Mouse (Mus musculus) right cerebral cortex, postnatal 14 days (tissue): ENCODE results near the gene Stac.

Experiments used
- DNase-seq: peaks from one replicate; pipeline ENCODE4 v3.0.0; 2022

The Stac gene

DNA sequence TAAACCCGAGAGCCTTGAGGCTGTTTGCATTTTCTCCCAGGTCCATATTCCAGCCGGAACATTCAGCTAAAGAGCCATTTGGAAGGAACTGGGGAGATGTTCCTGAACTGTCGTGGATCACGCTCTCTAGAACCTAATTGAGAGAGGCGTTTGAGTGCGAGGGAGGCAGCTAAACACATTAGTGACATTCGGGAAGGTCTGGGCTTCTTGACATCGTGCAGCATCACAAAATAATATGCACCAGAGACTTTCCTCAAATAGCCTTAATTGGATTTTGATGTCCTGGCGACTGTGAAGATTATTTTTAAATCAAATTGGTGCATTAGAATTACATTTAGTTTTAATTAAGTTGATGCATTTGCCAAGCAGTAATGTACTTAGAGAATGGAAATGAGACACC is 111.4 kb downstream of the Stac start:
- DNase-seq: no peak

DNA sequence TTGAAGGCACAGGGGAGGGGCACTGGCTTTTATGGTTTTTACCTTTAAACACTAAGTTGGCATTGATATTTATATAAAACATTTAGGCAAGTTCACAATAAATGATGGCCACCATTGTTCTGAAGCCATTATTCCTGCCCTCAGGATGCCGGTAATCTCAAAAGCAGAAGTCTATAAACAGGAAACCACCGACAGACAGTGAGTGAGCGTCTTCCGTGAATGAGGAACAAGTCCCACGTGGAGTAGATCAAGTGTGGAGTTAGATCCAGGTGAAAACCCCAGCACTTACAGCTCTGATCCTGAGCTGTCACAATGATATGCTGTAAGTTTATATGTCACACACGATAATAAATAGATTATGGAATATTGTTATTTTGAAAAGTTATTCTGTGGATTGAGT is 112.7 kb downstream of the Stac start:
- no peak for DNase-seq

DNA sequence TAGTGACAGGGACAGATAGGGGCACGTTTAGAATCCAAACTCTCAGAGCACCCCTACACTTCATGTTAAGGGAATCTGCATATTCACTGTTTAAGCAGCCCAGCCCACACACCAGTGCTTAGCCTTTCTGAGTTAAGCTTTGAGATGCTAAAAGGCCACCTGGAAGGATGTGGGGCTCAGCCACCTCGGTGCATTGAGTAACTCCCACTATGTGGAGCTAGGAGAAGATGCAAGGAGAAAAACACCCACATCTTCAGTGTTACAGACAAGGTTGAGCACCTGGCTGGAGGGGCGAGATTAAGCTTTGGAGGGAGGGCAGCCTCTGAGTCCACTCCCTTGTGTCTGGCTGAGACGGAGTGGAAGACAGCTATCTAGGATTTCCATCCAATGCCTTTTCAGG is 114.3 kb downstream of the Stac start:
- no peak for DNase-seq

DNA sequence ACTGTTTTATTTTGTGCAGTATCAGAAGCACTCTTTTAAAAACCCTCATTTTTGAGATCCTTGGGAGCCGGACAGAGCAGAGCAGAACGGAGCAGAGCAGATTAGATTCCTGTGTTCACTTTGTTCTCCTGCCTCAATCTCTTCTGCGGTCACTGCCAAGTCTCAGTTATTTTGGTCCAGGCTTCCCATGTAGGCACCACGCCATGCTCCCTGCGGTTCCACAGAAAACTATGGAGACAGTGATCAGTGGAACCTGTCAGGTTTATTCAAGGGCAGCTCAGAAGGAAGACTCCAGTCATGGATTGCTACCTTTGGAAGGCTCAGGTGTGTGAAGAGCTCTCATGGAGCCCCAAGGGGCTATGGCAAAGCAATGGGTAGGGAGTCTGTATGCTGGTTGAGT is 116.3 kb downstream of the Stac start:
- no peak for DNase-seq

DNA sequence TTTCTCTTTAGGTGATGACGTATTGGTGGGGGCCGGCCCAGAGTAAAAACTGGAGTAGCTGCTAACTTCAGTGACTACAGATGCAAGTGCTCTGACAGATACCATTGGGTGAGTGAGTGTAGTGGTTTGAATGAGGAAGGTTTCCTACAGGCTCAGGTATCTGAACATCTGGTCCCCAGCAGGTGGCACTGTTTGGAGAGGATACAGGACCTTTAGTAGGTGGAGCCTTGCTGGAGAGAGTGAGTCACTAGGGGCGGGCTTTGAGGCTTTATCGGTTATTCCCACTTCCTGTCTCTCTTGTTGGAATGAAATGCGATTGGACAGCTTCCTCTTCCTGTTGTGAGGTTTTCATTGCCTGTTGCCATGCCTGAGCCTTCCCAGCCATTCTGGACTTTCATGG is 118.5 kb downstream of the Stac start:
- peak; percentile 15 for DNase-seq

DNA sequence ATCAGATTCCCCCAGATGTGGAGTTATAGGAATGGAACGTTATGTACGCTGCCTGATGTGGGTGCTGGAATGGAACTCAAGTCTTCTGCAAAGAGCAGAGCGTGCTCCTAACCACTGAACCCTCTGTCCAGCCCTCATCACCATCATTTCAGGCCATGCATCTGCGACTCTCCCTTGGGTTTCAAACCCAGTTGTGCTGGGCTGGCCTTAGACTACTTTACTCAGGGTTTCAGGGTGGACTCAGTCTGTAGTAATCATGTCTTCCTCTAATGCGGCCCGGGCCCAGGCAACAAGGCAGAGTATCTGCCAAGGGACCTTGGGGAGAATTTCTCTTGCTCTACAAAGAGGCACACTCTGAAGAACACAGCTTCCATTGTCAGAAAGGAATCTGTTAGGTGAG is 126.0 kb downstream of the Stac start:
- no peak for DNase-seq

DNA sequence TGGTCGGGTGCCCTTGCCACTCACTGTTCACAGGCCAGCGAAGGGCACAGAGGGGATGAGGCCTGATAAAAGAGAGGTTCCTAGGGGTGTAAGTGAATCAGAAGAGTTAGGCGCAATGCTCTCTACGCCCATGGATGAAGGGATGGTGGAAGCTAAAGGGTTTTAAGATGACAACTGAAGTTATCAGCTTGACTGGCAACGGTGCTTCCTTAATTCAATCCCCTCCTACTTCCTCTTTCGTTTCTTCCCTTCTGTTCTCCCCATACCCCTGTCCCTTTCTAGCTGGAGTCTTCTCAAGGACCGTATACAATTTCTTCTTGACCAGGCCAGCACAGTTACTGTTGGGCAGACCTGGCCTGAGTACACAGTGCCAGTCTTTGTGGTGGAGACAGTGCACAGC is 126.9 kb downstream of the Stac start:
- no peak for DNase-seq

DNA sequence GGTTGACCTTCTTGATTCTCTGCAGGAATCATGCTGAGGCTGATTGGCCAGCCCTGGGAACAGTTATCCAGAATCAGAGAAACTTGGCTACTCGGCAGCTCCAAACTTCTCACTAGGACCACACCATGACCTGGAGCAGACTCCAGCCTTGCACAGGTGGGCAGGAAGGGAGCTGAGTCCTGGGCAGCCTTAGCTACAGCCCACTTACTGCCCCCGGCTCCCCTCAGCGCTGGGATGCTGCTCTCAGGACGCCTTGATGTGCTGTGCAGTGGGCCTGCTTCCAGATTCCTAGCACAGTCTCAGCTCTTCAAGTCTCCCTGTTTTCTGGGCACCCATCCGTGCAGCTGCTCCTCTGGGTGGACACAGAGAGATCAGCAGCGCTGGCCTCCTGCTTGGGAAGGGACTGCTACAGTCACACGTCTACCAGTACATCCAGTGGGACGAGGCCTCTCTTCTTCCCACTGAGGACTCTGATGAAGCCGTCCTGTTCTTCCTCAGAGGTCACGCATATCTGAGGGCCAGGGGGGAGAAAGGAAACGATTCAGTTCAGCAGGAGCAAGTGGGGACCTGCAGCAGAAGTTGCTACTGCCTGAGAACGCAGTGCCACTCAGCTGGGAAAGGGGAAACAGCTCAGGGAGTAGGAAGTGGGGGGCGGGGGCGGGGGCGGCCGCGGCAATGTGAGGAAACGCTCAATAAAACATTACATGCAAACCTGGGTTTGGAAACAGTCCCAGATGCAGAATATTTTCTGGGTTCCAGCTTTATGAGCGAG is 127.7 kb downstream of the Stac start:
- no peak for DNase-seq

DNA sequence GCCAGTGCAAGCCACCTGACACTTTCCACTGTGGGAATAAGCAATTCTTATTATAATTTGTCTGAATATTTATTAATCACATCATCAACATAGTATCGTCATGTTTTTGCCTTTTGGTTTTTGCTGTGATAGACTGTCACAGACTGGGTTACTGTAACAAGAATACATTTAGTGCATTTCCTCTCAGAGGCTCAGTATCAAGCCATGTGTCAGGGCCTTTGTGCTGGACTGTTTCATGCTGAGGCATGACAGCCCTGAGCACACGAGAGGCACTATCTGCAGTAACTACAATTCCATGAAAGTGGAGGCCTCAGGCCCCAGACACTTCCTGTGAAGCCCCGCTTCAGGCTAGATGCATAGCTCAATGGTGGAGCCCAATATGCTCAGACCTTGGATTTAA is 133.4 kb downstream of the Stac start:
- no peak for DNase-seq

DNA sequence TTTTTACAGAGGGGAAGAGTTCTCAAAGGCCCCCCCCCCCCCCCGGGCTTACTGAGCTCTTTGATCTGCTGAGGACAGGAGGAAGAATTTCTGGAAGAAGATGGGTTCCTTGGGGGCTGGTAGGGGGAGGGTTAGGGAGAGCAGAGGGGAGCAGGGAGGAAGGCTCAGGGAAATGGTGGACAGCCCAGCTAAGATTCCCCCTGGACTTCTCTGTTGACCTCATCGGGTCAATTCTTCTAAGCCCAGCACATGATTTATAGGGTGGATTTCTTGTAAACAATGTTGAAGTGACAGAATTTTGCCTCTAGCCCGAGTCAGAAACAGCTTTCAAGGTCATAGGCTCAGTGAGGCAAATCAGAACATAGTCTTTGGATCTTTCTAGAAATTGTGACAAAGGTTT is 137.3 kb downstream of the Stac start:
- no peak for DNase-seq

DNA sequence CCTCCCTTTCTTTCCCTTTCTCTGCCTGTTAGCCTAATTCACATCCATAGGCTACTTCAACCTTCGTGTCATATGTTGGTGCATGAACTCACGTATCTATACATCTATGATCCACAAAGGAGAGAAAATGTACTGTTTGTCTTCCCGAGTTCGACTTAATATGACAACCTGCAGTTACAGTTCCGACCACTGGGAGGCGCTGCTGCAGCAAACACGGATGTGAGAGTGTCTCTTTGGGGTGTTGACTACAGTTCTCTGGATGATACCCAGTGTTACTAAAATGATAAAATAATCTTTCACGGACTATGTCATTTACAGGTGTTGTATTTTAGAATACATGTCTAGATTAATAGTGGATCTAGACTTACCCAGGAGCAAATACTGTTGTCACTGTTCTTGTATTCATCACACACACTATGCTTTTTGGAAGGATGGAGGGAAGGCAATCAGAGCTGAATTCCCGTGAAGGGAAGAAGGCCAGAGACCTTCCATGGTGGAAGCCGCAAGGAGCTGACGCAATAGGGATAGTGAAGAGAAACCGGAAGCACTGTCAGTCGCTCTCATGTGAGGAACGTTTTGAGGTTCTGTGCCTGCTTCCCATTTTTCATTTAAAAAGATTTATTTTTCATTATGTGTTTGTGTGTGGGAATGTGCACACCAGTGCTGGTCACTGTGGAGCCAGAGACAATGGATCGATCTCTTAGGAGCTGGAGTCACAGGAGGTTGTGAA is 138.5 kb downstream of the Stac start:
- peak; percentile 32 for DNase-seq

DNA sequence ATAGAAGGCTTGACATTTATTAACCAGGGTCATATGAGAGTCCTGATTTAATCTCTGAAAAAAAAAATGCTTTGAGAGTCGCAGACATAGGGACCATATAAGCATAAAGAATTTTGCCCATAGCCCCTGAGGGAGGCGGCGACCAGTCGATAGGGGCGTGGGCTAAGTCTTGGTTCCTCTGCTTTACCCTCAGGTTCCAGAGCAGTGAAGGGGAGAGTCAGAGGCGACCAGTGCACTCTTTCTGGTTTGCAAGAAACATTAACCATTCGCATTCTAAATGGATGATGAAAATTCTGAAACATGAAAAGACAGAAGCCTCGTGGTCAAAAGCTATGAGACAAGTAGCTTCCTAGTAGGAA is 139.2 kb downstream of the Stac start:
- no peak for DNase-seq

DNA sequence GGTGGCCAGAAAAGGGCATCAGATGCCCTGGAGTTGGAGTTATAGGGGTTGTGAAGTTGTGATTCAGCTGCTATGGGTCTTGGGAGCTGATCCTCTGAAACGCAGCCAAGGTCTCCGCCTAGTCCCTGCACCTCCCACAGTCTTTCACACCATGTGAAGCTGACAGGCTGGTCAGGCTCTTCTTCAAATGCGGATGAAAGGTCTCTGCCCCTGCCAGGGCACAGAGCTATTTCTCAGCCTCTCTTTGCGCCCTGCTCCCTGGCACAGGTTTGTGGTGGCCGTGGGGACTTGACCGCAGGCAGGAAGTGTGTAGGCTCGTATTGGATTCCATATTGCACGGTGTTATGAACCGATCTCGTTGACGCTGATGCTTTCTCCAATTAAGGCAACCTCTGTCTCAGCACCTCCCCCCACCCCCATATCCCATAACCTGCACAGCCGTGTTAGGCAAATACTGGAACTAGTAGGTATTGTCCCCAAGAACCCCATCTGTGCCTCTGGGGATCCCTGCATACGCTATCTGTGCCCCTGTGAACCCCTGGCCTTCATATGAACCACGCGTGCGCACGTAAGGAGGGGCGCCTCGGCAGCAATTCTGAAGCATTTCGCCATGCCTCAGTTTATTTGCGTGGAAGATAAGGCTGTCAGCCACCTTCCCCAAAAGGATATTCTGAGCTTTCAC is 139.7 kb downstream of the Stac start:
- DNase-seq: no peak

DNA sequence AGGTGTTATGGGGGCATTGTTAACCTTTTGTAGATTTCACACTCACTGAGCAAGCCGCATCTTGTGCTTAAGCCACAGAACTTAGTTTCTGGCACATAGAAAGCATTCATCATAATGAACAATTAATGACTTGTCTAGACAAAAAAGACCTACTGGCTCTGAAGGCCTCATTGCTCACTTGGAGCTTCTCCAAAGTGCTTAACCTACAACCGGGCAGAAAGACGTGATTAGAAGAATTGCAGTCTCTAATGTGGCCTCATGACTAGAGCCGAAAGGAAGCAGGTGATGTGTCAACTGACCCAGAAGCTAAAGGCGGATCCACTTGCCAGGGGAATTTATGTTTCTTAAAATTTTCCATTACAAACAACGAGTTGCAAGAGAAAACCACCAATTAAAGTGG is 147.5 kb downstream of the Stac start:
- no peak for DNase-seq

DNA sequence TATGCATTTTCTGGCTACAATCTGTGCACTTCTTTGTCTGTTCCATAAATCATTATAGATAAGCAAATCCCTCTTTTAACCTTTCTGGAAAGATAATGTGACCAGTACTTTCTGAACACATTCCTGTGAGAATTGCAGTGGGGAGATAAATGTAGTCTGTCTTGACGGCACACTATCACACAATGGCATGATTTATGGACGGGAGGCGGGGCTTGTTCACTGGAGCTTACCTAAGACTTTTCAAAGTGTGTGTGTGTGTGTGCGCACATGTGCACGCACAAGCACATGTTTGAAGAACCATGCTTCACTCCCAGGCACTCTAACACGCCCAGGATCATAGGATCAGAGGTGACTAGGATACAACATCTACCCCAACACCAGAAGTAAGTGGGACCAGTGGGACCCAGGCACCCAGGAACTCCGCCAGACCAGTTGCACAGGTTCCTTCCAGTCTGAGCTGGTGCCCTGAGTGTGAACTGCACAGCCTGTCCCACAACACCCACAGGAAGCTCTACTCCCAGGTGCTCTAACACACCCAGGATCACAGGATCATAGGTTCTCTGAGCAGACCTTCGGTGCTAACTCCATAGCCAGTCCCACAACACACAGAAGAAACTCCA is 154.6 kb downstream of the Stac start:
- no peak for DNase-seq

DNA sequence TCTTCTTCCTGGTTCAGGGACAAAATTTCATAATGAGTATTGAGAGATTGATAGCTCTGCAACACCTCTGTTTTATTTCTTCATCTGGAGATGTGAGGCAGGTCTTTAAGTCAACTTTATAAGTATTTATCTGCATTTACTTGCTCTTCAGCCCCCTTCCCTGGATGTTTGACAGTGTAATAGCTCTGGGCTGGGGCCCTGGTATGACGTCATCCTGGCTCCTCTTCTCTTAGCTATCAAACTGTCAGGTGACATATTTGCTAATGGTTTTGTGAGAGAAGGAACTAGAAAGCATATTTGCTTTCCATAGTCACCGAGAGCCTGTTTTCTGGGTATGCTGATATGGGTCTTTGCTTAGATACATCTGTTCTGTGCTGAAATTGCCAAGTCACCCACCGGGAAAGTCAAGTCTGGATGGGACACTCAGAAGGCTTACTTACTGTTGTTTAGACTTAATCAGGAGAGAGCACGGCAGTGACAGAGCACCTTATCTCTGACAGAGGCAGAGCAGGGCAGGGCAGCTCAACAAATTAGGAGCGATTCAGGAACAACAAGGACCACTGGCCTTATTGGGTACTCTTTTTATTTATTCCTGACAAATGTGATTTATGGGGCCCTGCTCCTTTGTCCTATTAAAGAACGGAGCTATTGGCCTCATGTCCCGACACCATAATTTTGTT is 155.3 kb downstream of the Stac start:
- no peak for DNase-seq

DNA sequence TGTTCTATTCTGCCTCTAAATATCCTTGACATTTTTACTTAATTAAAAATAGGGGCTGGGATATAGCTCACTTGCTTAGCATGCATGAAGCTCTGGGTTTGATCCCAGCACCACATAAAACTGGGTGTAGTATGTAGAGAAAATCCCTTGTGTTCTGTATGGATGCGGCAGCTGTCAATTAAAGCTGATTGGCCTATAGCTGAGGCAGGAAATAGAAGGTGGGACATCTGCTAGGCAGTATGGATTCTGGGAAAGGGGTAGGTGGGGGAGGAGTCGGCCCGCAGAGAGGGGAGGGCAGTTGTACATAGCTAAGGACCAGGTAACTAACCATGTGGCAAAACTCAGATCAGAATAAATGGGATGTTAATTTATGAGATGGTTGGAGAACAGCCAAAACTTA is 166.3 kb downstream of the Stac start:
- DNase-seq: no peak

DNA sequence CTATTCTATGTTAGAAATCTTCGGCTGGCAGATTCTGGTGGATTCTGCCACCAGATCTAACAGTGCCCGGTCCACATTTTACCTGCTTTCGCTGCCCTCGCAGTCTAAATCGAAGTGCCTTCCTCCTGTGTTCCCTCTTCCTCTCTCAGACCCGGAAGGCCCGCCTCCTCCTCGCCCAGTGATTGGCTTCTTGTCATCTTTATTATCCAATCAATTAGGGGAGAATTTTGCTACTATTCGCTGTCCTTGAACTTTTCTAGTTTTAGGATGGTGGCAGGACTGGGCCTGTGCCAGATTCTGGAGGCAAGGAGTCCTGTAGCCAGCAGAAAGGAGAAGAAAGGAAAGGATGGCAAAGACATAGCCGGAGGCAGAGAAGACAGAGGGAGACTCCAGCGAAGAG is 167.0 kb downstream of the Stac start:
- no peak for DNase-seq

DNA sequence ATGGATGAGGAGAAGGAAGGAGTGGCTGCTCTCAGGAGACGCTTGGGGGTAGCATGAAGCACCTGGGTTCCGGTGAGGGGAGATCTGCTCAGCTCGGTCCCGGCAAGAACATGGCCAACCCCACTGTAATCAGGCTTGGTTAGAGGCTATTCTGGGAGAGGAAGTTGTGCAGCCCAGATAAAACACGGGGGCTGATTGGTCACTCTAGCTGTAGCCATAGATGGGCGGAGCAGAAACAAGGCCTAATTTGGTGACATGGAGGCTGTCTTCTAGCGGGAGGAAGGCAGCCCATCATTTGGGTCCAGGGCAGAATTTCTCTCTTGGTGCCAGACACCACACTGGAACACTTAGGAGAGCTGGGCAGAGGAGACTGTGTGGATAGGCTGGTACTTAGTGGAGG is 167.9 kb downstream of the Stac start:
- DNase-seq: no peak

DNA sequence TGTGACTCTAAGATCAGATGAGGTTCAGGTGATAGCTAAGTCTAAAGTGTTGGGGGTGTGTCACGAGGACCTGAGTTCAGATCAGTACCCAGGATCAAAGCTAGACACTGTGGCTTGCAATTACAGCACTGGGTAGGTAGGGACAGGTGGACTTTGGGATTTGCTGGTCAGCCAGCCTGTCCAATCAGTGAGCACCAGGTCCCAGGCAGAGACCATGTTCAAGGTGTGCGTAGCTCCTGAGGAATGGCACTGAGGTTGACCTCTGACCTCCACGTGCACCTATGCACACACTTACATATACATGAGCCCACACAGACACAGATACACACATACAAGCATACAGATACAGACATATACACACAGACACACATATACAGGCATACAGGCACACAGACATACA is 174.6 kb downstream of the Stac start:
- DNase-seq: no peak

DNA sequence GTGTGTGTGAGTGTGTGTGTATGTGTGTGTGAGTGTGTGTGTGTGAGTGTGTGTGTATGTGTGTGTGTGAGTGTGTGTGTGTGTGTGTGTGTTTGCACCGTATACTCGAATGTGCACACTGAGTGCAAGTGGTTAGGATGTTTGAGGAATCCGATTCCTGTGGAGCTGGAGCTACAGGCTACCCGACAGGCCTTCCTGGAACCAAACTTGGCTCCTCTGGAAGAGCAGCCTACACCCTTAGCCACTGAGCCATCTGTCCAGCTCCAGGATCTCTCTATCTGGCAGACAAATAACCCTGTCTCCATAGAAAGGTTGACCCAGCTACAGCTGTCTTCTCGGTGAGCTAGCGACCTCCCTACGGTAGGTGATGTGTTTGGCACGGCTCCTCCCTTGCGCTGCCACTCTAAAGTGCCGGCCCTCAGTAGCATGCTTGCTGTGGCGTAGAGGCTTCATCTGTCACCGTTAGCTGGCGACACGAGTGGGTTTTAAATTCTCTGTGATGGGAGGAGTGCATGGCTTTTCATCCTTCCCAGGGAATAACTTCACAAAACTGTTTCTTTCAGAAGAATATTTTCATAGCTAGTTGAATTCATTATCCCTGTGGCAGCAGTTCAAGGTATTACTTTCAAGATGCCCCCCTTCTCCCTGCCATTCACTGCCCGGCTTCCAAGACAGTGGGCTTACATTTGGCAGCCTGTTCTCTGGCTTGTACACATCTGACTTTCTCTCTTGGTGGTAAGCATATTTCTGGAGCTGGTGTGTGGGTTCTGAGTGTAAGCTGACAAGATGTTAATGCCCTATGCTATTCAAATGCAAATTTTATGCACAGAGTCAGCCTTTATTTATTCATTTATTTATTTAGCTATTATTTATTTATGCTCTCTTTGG is 175.3 kb downstream of the Stac start:
- no peak for DNase-seq
